Mouse (Mus musculus) midbrain, embryonic 11.5 days (tissue): ENCODE data around the gene Cryl1. TPM values are rescaled to one million over a fixed set of nuclear protein-coding genes. Genes with fewer than 3 reads are reported as not detected.

ENCODE experiments used
- ATAC-seq: fragments of 200-750 bp; cut with Nextera tagmentation; 2 replicates; pipeline ENCODE4 v1.8.0; 2017; ENCODE audit warnings: moderate TSS enrichment, moderate library complexity; ENCODE audit not compliant: low FRiP score
- DNase-seq: peaks from one replicate; pipeline ENCODE4 v3.0.0; 2015; ENCODE audit warnings: low spot score; ENCODE audit errors: missing footprints
- H3K27ac ChIP-seq: fragments of 300-500 bp; sonication (generic); 2 replicates; pipeline ENCODE4 v1.5.1; 2014; ENCODE audit warnings: low read depth, low read length
- H3K27me3 ChIP-seq: fragments of 300-500 bp; sonication (generic); 2 replicates; pipeline ENCODE4 v1.6.1; 2014; ENCODE audit warnings: mild to moderate bottlenecking, low read length, moderate library complexity, mixed read lengths; ENCODE audit not compliant: control insufficient read depth, insufficient read depth
- H3K36me3 ChIP-seq: fragments of 300-500 bp; sonication (generic); 2 replicates; pipeline ENCODE4 v1.6.1; 2014; ENCODE audit warnings: mild to moderate bottlenecking, low read length, moderate library complexity, mixed read lengths; ENCODE audit not compliant: control insufficient read depth, insufficient read depth
- H3K4me1 ChIP-seq: fragments of 300-500 bp; sonication (generic); 2 replicates; pipeline ENCODE4 v1.6.1; 2014; ENCODE audit warnings: low read length; ENCODE audit not compliant: control insufficient read depth, insufficient read depth
- H3K4me2 ChIP-seq: fragments of 300-500 bp; sonication (generic); 2 replicates; pipeline ENCODE4 v1.6.1; 2014; ENCODE audit warnings: mild to moderate bottlenecking, moderate library complexity
- H3K4me3 ChIP-seq: fragments of 300-500 bp; sonication (generic); 2 replicates; pipeline ENCODE4 v1.5.1; 2014; ENCODE audit warnings: low read depth, low read length
- H3K9ac ChIP-seq: fragments of 300-500 bp; sonication (generic); 2 replicates; pipeline ENCODE4 v1.6.1; 2014; ENCODE audit warnings: low read length
- H3K9me3 ChIP-seq: fragments of 300-500 bp; sonication (generic); 2 replicates; pipeline ENCODE4 v1.6.1; 2016; ENCODE audit warnings: low read length; ENCODE audit not compliant: control insufficient read depth
- WGBS: fragments of 180-500 bp; shearing (Covaris S2); extraction: QIAGEN DNeasy Blood & Tissue Kit; methylation state at CpG from one replicate; pipeline ENCODE4 v1.1.7; 2014; 5-methylcytosine and 5-hydroxymethylcytosine counted together
- polyA plus RNA-seq: library from polyadenylated mRNA; unstranded; fragments of >200 nt; fragmentation: Nextera tagmentation; extraction: Ambion mirVana; gene quantifications from 2 replicates; pipeline ENCODE4 v1.2.1, GENCODE M21; 2014

The Cryl1 gene
- polyA plus RNA-seq: 8.2 and 9.2 TPM in 2 replicates

- ATAC-seq: peak; percentile 100
- H3K4me3 ChIP-seq: peak within 1 kb of the TSS; percentile 56
- H3K9ac ChIP-seq: peak within 1 kb of the TSS; percentile 68
- H3K27me3 ChIP-seq: peaks cover 3% of the 10 kb centered on the region; the same call in 1 of the 2 replicates
- H3K4me1 ChIP-seq: no peaks in the 10 kb centered on the region
- H3K36me3 ChIP-seq: no peaks in the 10 kb centered on the region
- peak; percentile 99 for DNase-seq
- H3K9me3 ChIP-seq: no peaks in the 10 kb centered on the region
- no peak within 1 kb of the TSS for H3K27ac ChIP-seq
- H3K4me2 ChIP-seq: peak within 1 kb of the TSS; percentile 78
- WGBS: 2% methylated on average over 43 of the region's 43 CpGs
Observed at GRCm38 (mm10) chr14:57398065-57398757, at the start of gene Cryl1. Gene Cryl1, minus strand, starts transcription at chr14:57398529.

DNA sequence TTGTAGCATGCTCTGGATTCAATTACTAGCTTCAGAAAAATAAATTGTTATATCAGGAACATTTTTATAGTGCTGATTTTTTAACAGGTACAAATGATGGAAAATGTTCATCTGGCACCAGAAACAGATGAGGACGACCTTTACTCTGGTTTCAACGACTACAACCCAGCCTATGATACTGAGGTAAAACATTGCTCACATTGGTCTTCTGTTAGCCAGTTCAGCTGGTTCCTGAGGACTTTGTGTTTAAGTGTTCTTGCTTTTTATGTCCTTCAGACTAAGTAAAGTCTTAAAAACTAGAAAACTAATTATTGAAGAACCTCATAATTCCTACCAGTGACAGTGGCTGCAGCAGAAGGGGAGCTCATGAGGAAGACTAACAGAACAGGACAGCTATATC is 32.1 kb upstream of the Cryl1 start:
- WGBS: 88% methylated on average over 2 of the region's 2 CpGs
- no peak overlapping the region for H3K4me3 ChIP-seq
- no peaks in the 10 kb centered on the region for H3K9me3 ChIP-seq
- no peak overlapping the region for H3K4me2 ChIP-seq
- no peak overlapping the region for H3K27ac ChIP-seq
- H3K4me1 ChIP-seq: no peaks in the 10 kb centered on the region
- no peak for DNase-seq
- H3K27me3 ChIP-seq: no peaks in the 10 kb centered on the region
- H3K36me3 ChIP-seq: no peaks in the 10 kb centered on the region
- no peak overlapping the region for H3K9ac ChIP-seq
- no peak for ATAC-seq

- Histone ChIP-seq H3K4me1 (peaks cover 2% of the 10 kb centered on the region; the same call in 1 of the 2 replicates), H3K4me2 (peak overlapping the region; percentile 74), H3K27me3 (no peaks in the 10 kb centered on the region), H3K4me3 (peak overlapping the region; percentile 85), H3K36me3 (no peaks in the 10 kb centered on the region), H3K9me3 (no peaks in the 10 kb centered on the region), H3K27ac (peak overlapping the region; percentile 51; the same call in 1 of the 2 replicates), H3K9ac (peak overlapping the region; percentile 85)
- under 1% methylated on average over 23 of the region's 24 CpGs for WGBS
- DNase-seq: no peak
- peak; percentile 93 for ATAC-seq
Observed at GRCm38 (mm10) chr14:57424212-57424561, 25.9 kb upstream of the Cryl1 start.

DNA sequence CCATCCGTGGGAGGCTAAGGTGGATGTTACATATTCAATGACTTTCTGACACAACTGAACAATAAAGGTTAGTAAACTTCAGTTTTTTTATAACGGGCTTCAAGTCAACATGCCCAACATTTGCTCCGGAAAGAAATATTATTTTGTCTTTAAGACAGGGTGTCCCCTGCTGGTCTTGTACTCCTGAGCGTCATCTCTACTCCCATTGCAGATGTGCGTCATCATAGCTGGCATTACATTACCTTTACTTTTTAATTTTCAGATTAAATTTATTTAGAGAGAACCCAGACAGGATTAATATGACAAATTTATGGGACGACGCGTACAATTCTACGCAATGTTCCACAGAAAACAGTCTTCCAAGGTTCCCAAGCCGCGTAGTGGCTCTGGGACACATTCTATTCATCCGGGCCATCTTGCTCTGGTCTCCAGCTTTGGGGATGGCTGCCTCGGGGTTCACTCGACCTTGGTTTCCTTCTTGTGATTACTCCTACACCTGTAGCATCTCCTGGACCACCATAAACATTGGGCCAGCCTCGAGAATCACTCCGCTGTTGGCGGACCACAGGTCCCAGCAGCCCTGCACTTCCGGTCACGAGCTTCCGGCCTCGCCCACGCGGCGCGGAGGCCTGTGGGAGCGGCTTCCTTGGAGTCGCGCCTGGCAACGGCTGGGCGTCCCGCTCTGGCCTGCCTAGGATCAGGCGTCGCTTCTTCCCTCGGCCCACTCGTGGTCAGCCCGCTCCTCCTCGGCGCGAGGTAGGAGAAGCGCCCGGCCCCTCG is 25.3 kb upstream of the Cryl1 start, which contains the start of gene Ift88:
Ift88 (plus strand) TSS at position 631 of the 780 bp plus-strand sequence.
- Histone ChIP-seq H3K4me3 (peak within 1 kb of the TSS; percentile 85), H3K4me2 (peak within 1 kb of the TSS; percentile 74), H3K36me3 (no peaks in the 10 kb centered on the region), H3K9me3 (no peaks in the 10 kb centered on the region), H3K27me3 (no peaks in the 10 kb centered on the region), H3K9ac (peak within 1 kb of the TSS; percentile 85), H3K27ac (peak within 1 kb of the TSS; percentile 51; the same call in 1 of the 2 replicates), H3K4me1 (peaks cover 2% of the 10 kb centered on the region; the same call in 1 of the 2 replicates)
- 4% methylated on average over 42 of the region's 42 CpGs for WGBS
- DNase-seq (peak; percentile 99), ATAC-seq (peak; percentile 99)

- H3K4me1 ChIP-seq: no peaks in the 10 kb centered on the region
- H3K4me3 ChIP-seq: no peak overlapping the region
- H3K36me3 ChIP-seq: no peaks in the 10 kb centered on the region
- no peak overlapping the region for H3K4me2 ChIP-seq
- H3K27me3 ChIP-seq: no peaks in the 10 kb centered on the region
- no peak overlapping the region for H3K9ac ChIP-seq
- DNase-seq (no peak), ATAC-seq (no peak)
- H3K27ac ChIP-seq: no peak overlapping the region
- H3K9me3 ChIP-seq: no peaks in the 10 kb centered on the region
- WGBS: 100% methylated on average over 2 of the region's 2 CpGs
Observed at GRCm38 (mm10) chr14:57417187-57417586, 18.9 kb upstream of the Cryl1 start.

GRCm38 (mm10) chr14:57412166-57412565 is 13.8 kb upstream of the Cryl1 start:
- peaks cover 3% of the 10 kb centered on the region; the same call in 1 of the 2 replicates for H3K4me1 ChIP-seq
- H3K27me3 ChIP-seq: no peaks in the 10 kb centered on the region
- H3K9ac ChIP-seq: no peak overlapping the region
- no peak for ATAC-seq
- no peak overlapping the region for H3K27ac ChIP-seq
- 65% methylated on average over 7 of the region's 7 CpGs for WGBS
- H3K4me3 ChIP-seq: no peak overlapping the region
- no peaks in the 10 kb centered on the region for H3K9me3 ChIP-seq
- no peak for DNase-seq
- H3K4me2 ChIP-seq: no peak overlapping the region
- no peaks in the 10 kb centered on the region for H3K36me3 ChIP-seq

DNA sequence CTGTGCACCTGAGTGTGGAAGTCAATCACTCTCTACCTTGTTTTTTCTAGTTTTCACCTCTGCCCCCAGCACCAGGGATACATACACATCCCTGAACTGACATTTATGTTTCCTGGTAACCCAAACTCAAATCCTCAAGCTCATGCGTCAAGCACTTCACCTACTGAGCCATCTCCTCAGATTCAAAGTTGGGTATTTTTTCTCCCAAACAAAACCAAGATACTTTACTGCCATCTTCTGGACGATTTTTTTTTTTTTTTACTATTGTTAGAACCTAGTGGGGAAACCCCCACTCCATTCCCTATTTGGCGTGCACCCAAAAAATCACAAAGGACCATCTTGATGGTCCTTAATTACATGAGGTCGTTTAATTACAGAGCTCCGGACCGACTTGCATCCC is 10.8 kb upstream of the Cryl1 start:
- no peak for ATAC-seq
- no peak overlapping the region for H3K4me2 ChIP-seq
- no peaks in the 10 kb centered on the region for H3K27me3 ChIP-seq
- H3K9me3 ChIP-seq: no peaks in the 10 kb centered on the region
- no peak for DNase-seq
- no peak overlapping the region for H3K9ac ChIP-seq
- H3K4me1 ChIP-seq: peaks cover 3% of the 10 kb centered on the region; the same call in 1 of the 2 replicates
- WGBS: 43% methylated on average over 6 of the region's 6 CpGs
- H3K27ac ChIP-seq: no peak overlapping the region
- no peak overlapping the region for H3K4me3 ChIP-seq
- no peaks in the 10 kb centered on the region for H3K36me3 ChIP-seq

GRCm38 (mm10) chr14:57408100-57408499 is 9.8 kb upstream of the Cryl1 start:
- WGBS: 77% methylated on average over 8 of the region's 8 CpGs
- Histone ChIP-seq H3K4me3 (no peak overlapping the region), H3K36me3 (no peaks in the 10 kb centered on the region), H3K27me3 (no peaks in the 10 kb centered on the region), H3K27ac (no peak overlapping the region), H3K4me2 (no peak overlapping the region), H3K9ac (no peak overlapping the region), H3K4me1 (peaks cover 3% of the 10 kb centered on the region; the same call in 1 of the 2 replicates), H3K9me3 (no peaks in the 10 kb centered on the region)
- ATAC-seq (no peak), DNase-seq (no peak)
